Mouse (Mus musculus) C2C12 (cell line): ENCODE data around the gene Vmo1.

Experiments
- CEBPB ChIP-seq: IDR thresholded peaks from one replicate; pipeline ENCODE4 v1.6.1; 2011; ENCODE audit warnings: low read depth, mild to moderate bottlenecking, control low read depth, moderate library complexity
- CTCF ChIP-seq: IDR thresholded peaks from one replicate; pipeline ENCODE4 v1.5.1; 2011; ENCODE audit not compliant: control insufficient read depth, insufficient read depth, insufficient read length
- MYOD1 ChIP-seq: IDR thresholded peaks from one replicate; pipeline ENCODE4 v1.6.1; 2011; ENCODE audit warnings: low read depth; ENCODE audit not compliant: control insufficient read depth, insufficient read length
- MYOG ChIP-seq: IDR thresholded peaks from one replicate; pipeline ENCODE4 v1.6.1; 2011; ENCODE audit not compliant: control insufficient read depth, insufficient read length; ENCODE audit errors: extremely low read depth
- USF1 ChIP-seq: IDR thresholded peaks from one replicate; pipeline ENCODE4 v1.6.1; 2011; ENCODE audit warnings: low read depth, mild to moderate bottlenecking, control low read depth, moderate library complexity

DNA sequence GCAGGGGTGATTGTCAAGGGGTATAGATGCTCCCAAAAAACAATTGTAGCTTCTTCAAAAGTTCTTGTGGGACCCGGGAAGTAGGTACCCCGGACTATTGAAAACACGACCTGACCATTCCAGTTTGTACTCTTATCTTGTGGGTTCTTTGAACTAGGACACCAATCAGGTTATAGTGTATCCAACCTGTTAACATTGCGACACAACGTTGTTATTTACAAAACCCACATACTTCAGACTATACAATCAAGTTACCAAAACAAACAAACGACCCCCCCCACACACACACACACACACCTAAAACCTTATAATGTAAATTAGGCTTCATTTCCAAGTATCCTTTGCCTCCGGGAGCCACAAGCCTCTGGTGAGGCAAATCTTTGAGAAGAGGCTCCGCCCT, 10.4 kb upstream of the Vmo1 start:
- no peak for TF ChIP-seq MYOD1
- TF ChIP-seq CTCF, result no peak
- TF ChIP-seq CEBPB, result no peak
- no peak for TF ChIP-seq MYOG
- TF ChIP-seq USF1, result no peak
